ENCODE assay signal across 8 mouse cellular contexts in the genomic region with DNA sequence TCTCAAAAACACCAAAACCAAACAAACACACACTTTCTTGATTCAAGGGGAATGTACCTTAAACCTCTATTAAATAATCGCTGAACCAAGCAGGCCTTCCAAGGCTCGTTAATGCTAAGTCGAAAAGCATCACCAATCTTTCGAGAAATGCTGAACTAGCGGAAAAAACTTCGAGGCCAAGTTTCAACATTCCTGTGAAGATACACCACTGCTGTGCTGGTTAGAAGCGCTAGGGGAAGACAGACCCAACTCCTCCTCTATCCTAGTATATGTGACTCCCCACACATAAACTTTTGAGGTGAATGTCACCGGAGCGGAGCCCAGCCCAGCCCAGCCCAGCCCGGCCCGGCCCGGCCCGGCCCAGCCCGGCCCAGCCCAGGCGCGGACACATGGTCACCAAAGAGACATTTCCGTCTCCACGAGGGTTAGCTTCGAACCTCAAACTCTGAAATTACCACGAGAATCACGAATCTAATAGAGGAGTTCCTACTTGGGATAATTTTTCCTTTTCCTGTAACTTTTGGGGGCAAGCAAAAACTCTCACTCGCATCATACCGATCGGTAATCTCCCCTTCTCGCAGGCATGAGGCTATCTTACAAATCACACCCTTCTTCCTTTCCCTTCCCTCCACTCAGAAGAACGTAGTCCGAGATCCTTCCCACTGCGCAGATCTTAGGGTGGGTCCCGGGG. TPM values are rescaled to one million over a fixed set of nuclear protein-coding genes. Genes with fewer than 3 reads are reported as not detected.
DNase-seq lines count a peak whose midpoint lies in the region; ATAC-seq and TF ChIP-seq lines count a peak whose summit lies in the region.

No protein-coding gene starts in this region.

- H3K9me3 ChIP-seq in heart, embryonic 14.5 days (ENCODE audit: control insufficient read depth, low read length): no peaks in the 10 kb centered on the region
- H3K9me3 ChIP-seq in limb, embryonic 10.5 days (replicated peaks): no peaks in the 10 kb centered on the region
- no peaks in the 10 kb centered on the region for H3K9me3 ChIP-seq in midbrain, postnatal 0 days (ENCODE audit: low read length)

- H3K4me2 ChIP-seq in heart, embryonic 14.5 days (ENCODE audit: low read length): peak overlapping the region; percentile 75
- H3K4me2 ChIP-seq in midbrain, postnatal 0 days (ENCODE audit: low read depth, low read length, poor library complexity, severe bottlenecking): peak overlapping the region; percentile 82

- no peaks in the 10 kb centered on the region for H3K36me3 ChIP-seq in heart, embryonic 14.5 days (ENCODE audit: control insufficient read depth, insufficient read depth, low read length)
- peaks cover 26% of the 10 kb centered on the region for H3K36me3 ChIP-seq in limb, embryonic 10.5 days
- no peaks in the 10 kb centered on the region for H3K36me3 ChIP-seq in midbrain, postnatal 0 days (ENCODE audit: insufficient read depth, low read length)

- peak overlapping the region; percentile 81 to 94 for H3K27ac ChIP-seq in heart, embryonic 14.5 days (replicated peaks in 1 of 2; ENCODE audit: control insufficient read depth in 1 of 2, insufficient read depth in 1 of 2, low read depth in 2 of 2, low read length in 2 of 2)
- H3K27ac ChIP-seq in limb, embryonic 10.5 days: peak overlapping the region; percentile 96
- H3K27ac ChIP-seq in midbrain, postnatal 0 days (ENCODE audit: low read depth, low read length): peak overlapping the region; percentile 86

- 3% methylated on average over 29 of the region's 29 CpGs for WGBS in heart, embryonic 14.5 days
- WGBS in limb, embryonic 10.5 days: 4% methylated on average over 29 of the region's 29 CpGs
- WGBS in midbrain, postnatal 0 days: 4% methylated on average over 29 of the region's 29 CpGs

- peak; percentile 36 for DNase-seq in adrenal gland, postnatal 14 days
- DNase-seq in adrenal gland, postnatal 25 days: no peak
- peak; percentile 65 for DNase-seq in NIH3T3 (ENCODE audit: low read depth)
- no peak for DNase-seq in limb, embryonic 10.5 days (ENCODE audit: low spot score)
- DNase-seq in midbrain, postnatal 0 days (ENCODE audit: low spot score): no peak
- DNase-seq in c-Kit-positive CD71-positive TER-119-positive erythroid progenitor cells, embryonic 14.5 days (ENCODE audit: low spot score): no peak
- no peak for DNase-seq in right cerebral cortex, postnatal 25 days

- no peak for ATAC-seq in heart, embryonic 14.5 days (ENCODE audit: insufficient number of reproducible peaks, insufficient read depth, low FRiP score, low read depth)
- ATAC-seq in midbrain, postnatal 0 days (ENCODE audit: low FRiP score): no peak

- H3K27me3 ChIP-seq in heart, embryonic 14.5 days (ENCODE audit: control insufficient read depth, insufficient read depth, low read length): no peaks in the 10 kb centered on the region
- no peaks in the 10 kb centered on the region for H3K27me3 ChIP-seq in limb, embryonic 10.5 days (ENCODE audit: low read depth, poor library complexity, severe bottlenecking)
- no peaks in the 10 kb centered on the region for H3K27me3 ChIP-seq in midbrain, postnatal 0 days (ENCODE audit: insufficient read depth, low read length)

- no peak for TF ChIP-seq CTCF in midbrain, postnatal 0 days (IDR thresholded peaks at IDR 0.05)

- H3K4me1 ChIP-seq in heart, embryonic 14.5 days (ENCODE audit: control insufficient read depth in 2 of 2, insufficient read depth in 2 of 2, low read length in 2 of 2): peaks cover 27 to 40% of the 10 kb centered on the region in 2 experiments
- H3K4me1 ChIP-seq in limb, embryonic 10.5 days: peaks cover 39% of the 10 kb centered on the region
- H3K4me1 ChIP-seq in midbrain, postnatal 0 days (ENCODE audit: insufficient read depth, low read length): peaks cover 10% of the 10 kb centered on the region; the same call in 1 of the 2 replicates

- H3K4me3 ChIP-seq in heart, embryonic 14.5 days (ENCODE audit: control insufficient read depth in 1 of 2, insufficient read depth in 1 of 2, low read depth in 1 of 2, low read length in 2 of 2): peak overlapping the region; percentile 80 to 92
- peak overlapping the region; percentile 93 for H3K4me3 ChIP-seq in limb, embryonic 10.5 days
- peak overlapping the region; percentile 86 for H3K4me3 ChIP-seq in midbrain, postnatal 0 days (ENCODE audit: low read depth, low read length)

- peak overlapping the region; percentile 88 for H3K9ac ChIP-seq in heart, embryonic 14.5 days (ENCODE audit: low read length)
- H3K9ac ChIP-seq in midbrain, postnatal 0 days (replicated peaks; ENCODE audit: low read length, poor library complexity, severe bottlenecking): peak overlapping the region; percentile 79

RNA-seq across cellular contexts. Expression of a gene that starts 1.0 kb away (rescaled TPM):
- total RNA-seq in adrenal gland, postnatal 14 days (2021): 105 and 107 TPM in 2 replicates
- total RNA-seq in adrenal gland, postnatal 25 days (2021): 95.3 and 115 TPM in 2 replicates
- polyA plus RNA-seq in heart, embryonic 14.5 days (2014; fragmentation: Nextera tagmentation; extraction: Ambion mirVana): 20.8 and 24.0 TPM in 2 replicates
- polyA plus RNA-seq in limb, embryonic 10.5 days (2016; fragmentation: Nextera tagmentation; extraction: Ambion mirVana): 39.0 and 40.2 TPM in 2 replicates
- 58.7 and 64.3 TPM in 2 replicates for total RNA-seq in midbrain, postnatal 0 days (2014; rRNA removed)
- polyA plus RNA-seq in midbrain, postnatal 0 days (2015; fragmentation: Nextera tagmentation; extraction: Ambion mirVana): 13.5 and 16.2 TPM in 2 replicates

RNA-seq across cellular contexts. Expression of a gene that starts 9.1 kb away (rescaled TPM):
- total RNA-seq in adrenal gland, postnatal 14 days (2021): 21.7 and 23.5 TPM in 2 replicates
- 19.7 and 24.8 TPM in 2 replicates for total RNA-seq in adrenal gland, postnatal 25 days (2021)
- 12.7 and 15.7 TPM in 2 replicates for polyA plus RNA-seq in heart, embryonic 14.5 days (2014; fragmentation: Nextera tagmentation; extraction: Ambion mirVana)
- polyA plus RNA-seq in limb, embryonic 10.5 days (2016; fragmentation: Nextera tagmentation; extraction: Ambion mirVana): 27.1 and 32.2 TPM in 2 replicates
- 23.6 and 26.6 TPM in 2 replicates for total RNA-seq in midbrain, postnatal 0 days (2014; rRNA removed)
- polyA plus RNA-seq in midbrain, postnatal 0 days (2015; fragmentation: Nextera tagmentation; extraction: Ambion mirVana): 16.9 and 17.7 TPM in 2 replicates

RNA-seq across cellular contexts. Expression of a gene that starts 50.4 kb away (rescaled TPM):
- not detected in 2 replicates for total RNA-seq in adrenal gland, postnatal 14 days (2021)
- total RNA-seq in adrenal gland, postnatal 25 days (2021): not detected in 2 replicates
- polyA plus RNA-seq in heart, embryonic 14.5 days (2014; fragmentation: Nextera tagmentation; extraction: Ambion mirVana): not detected in 2 replicates
- 0.18 TPM in 1 of 2 replicates, not detected in the other for polyA plus RNA-seq in limb, embryonic 10.5 days (2016; fragmentation: Nextera tagmentation; extraction: Ambion mirVana)
- 0.27 and 4.4 TPM in 2 replicates for total RNA-seq in midbrain, postnatal 0 days (2014; rRNA removed)
- polyA plus RNA-seq in midbrain, postnatal 0 days (2015; fragmentation: Nextera tagmentation; extraction: Ambion mirVana): 0.25 and 1.4 TPM in 2 replicates

Comparison
In these comparisons a context has a peak if more than half of its experiments do, and no peak if none do; other contexts are left out.
1. DNase-seq: peak in adrenal gland, postnatal 14 days (single experiment) and NIH3T3 (single experiment); none in adrenal gland, postnatal 25 days (single experiment), limb, embryonic 10.5 days (single experiment), midbrain, postnatal 0 days (single experiment), c-Kit-positive CD71-positive TER-119-positive erythroid progenitor cells, embryonic 14.5 days (single experiment) and right cerebral cortex, postnatal 25 days (single experiment).
2. Peak in every context shown above with its lines, with median percentiles within 50 percentile points of each other: H3K27ac ChIP-seq and H3K4me3 ChIP-seq.